Mouse (Mus musculus) neural tube, embryonic 13.5 days (tissue): ENCODE measurements at regions not wholly inside any gene's neighbourhood (a gene's known extent, or its start where the extent isn't known, plus 50 kb on each side); places are given as distances from the start of the nearest gene placed in this dataset. TPM values are rescaled to one million over a fixed set of nuclear protein-coding genes. Genes with fewer than 3 reads are reported as not detected.

Source experiments
- ATAC-seq: fragments of 200-750 bp; cut with Nextera tagmentation; 2 replicates; pipeline ENCODE4 v1.8.0; 2017; ENCODE audit warnings: low read depth, mild to moderate bottlenecking, moderate TSS enrichment, moderate library complexity
- H3K27ac ChIP-seq: fragments of 300-500 bp; sonication (generic); replicated peaks from 2 replicates; pipeline ENCODE4 v1.5.1; 2015; ENCODE audit warnings: moderate library complexity, mild to moderate bottlenecking, inconsistent platforms
- H3K27me3 ChIP-seq: fragments of 300-500 bp; sonication (generic); 2 replicates; pipeline ENCODE4 v1.6.1; 2015; ENCODE audit warnings: mild to moderate bottlenecking, inconsistent platforms
- H3K36me3 ChIP-seq: fragments of 300-500 bp; sonication (generic); 2 replicates; pipeline ENCODE4 v1.6.1; 2015; ENCODE audit warnings: mild to moderate bottlenecking, inconsistent platforms
- H3K4me1 ChIP-seq: fragments of 300-500 bp; sonication (generic); replicated peaks from 2 replicates; pipeline ENCODE4 v1.6.1; 2015; ENCODE audit warnings: inconsistent platforms
- H3K4me2 ChIP-seq: fragments of 300-500 bp; sonication (generic); 2 replicates; pipeline ENCODE4 v1.6.1; 2015; ENCODE audit warnings: inconsistent platforms, mild to moderate bottlenecking, moderate library complexity
- H3K4me3 ChIP-seq: fragments of 300-500 bp; sonication (generic); 2 replicates; pipeline ENCODE4 v1.5.1; 2015; ENCODE audit warnings: mild to moderate bottlenecking, inconsistent platforms
- H3K9ac ChIP-seq: fragments of 300-500 bp; sonication (generic); 2 replicates; pipeline ENCODE4 v1.6.1; 2015; ENCODE audit warnings: moderate library complexity, mild to moderate bottlenecking, inconsistent platforms
- H3K9me3 ChIP-seq: fragments of 300-500 bp; sonication (generic); 2 replicates; pipeline ENCODE4 v1.6.1; 2016; ENCODE audit warnings: inconsistent platforms
- WGBS: fragments of 180-500 bp; shearing (Covaris S2); methylation state at CpG from one replicate; pipeline ENCODE4 v1.1.7; 2015; 5-methylcytosine and 5-hydroxymethylcytosine counted together
- microRNA-seq: library from miRNA; unstranded; fragments of <30 nt; microRNA quantifications from one replicate; pipeline ENCODE4, GENCODE M21; 2016

DNA sequence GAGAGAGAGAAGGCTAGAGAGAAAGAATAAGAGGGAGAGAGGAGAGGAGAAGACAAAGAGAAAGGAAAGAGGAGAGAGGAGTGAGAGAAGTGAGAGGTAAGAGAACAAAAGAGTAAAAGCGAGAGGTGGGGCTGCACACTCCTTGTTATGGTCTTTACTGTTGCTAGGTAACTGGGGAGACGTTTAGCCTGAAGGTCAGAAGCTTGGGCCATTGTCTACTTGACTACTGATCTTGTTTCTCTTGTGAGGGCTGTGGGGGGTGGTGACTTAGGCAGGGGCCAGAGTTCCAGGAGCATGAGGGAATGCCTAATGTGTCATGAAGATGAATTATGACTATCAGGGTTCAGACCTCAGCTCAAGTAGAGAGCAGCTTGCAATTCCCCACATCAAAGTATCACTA, 71.6 kb upstream of the Tusc1 start:
- no peak overlapping the region for H3K4me2 ChIP-seq
- no peaks in the 10 kb centered on the region for H3K4me1 ChIP-seq
- H3K9ac ChIP-seq, result no peak overlapping the region
- H3K4me3 ChIP-seq, result no peak overlapping the region
- no peaks in the 10 kb centered on the region for H3K27me3 ChIP-seq
- H3K9me3 ChIP-seq, result no peaks in the 10 kb centered on the region; the same call in 1 of the 2 replicates
- no peak for ATAC-seq
- WGBS, result 24% methylated on average over 2 of the region's 2 CpGs
- H3K36me3 ChIP-seq, result no peaks in the 10 kb centered on the region
- no peak overlapping the region for H3K27ac ChIP-seq

DNA sequence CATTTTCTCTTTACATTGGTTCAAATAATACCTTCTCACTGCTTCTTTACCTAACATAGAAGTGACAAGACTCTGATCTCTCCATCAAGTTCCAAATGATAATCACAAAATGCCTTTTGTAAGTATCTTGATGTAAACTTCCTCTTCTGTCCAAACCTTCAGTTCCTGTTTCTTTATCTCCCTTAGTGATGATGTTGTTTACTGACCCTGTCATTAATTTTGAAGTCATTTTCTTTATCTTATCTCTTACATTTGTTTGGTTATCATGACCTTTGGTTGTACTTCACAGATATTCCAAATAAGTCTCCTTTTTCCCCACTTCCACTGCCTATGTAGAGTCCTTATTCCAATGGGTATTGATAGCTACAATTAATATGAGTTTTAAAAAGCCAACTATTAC, 65.3 kb upstream of the Tusc1 start:
- H3K9ac ChIP-seq, result no peak overlapping the region
- H3K27me3 ChIP-seq, result no peaks in the 10 kb centered on the region
- no peak overlapping the region for H3K4me3 ChIP-seq
- no peak for ATAC-seq
- no peaks in the 10 kb centered on the region for H3K36me3 ChIP-seq
- no peak overlapping the region for H3K27ac ChIP-seq
- H3K9me3 ChIP-seq, result no peaks in the 10 kb centered on the region; the same call in 1 of the 2 replicates
- H3K4me2 ChIP-seq, result no peak overlapping the region
- H3K4me1 ChIP-seq, result no peaks in the 10 kb centered on the region

Small RNA genes lying in the stretch of these regions (microRNA-seq; reads per million reads assigned to microRNA genes)
- not detected for gene Gm22619
